Mouse (Mus musculus) forebrain, embryonic 14.5 days (tissue): ENCODE measurements around the gene Irf9. TPM values are rescaled to one million over a fixed set of nuclear protein-coding genes. Genes with fewer than 3 reads are reported as not detected.
A peak's percentile ranks its signal among the peaks of the same experiment; 100 is the strongest.

Experiments used
- ATAC-seq: fragments of 200-750 bp; cut with Nextera tagmentation; 2 replicates; pipeline ENCODE4 v1.8.0; 2017; ENCODE audit warnings: mild to moderate bottlenecking, moderate library complexity
- DNase-seq: peaks from one replicate; pipeline ENCODE4 v3.0.0-alpha.2; 2015; ENCODE audit warnings: low spot score
- H3K27ac ChIP-seq: fragments of 300-500 bp; sonication (generic); 2 replicates; pipeline ENCODE4 v1.5.1; 2014; ENCODE audit warnings: low read depth, mild to moderate bottlenecking, control low read depth, low read length, moderate library complexity
- H3K27me3 ChIP-seq: fragments of 300-500 bp; sonication (generic); replicated peaks from 2 replicates; pipeline ENCODE4 v1.6.1; 2014; ENCODE audit warnings: low read length, control low read depth, mixed read lengths; ENCODE audit not compliant: control insufficient read depth, insufficient read depth
- H3K36me3 ChIP-seq: fragments of 300-500 bp; sonication (generic); 2 replicates; pipeline ENCODE4 v1.6.1; 2014; ENCODE audit warnings: low read length, control low read depth; ENCODE audit not compliant: control insufficient read depth, insufficient read depth
- H3K4me1 ChIP-seq: fragments of 300-500 bp; sonication (generic); 2 replicates; pipeline ENCODE4 v1.6.1; 2014; ENCODE audit warnings: antibody characterized with exemption, low read length, control low read depth; ENCODE audit not compliant: control insufficient read depth, insufficient read depth
- H3K4me2 ChIP-seq: fragments of 300-500 bp; sonication (generic); 2 replicates; pipeline ENCODE4 v1.6.1; 2014; ENCODE audit warnings: mild to moderate bottlenecking, control low read depth, low read length
- H3K4me3 ChIP-seq: fragments of 300-500 bp; sonication (generic); 2 replicates; pipeline ENCODE4 v1.5.1; 2014; ENCODE audit warnings: low read depth, low read length, control low read depth
- H3K9ac ChIP-seq: fragments of 300-500 bp; sonication (generic); 2 replicates; pipeline ENCODE4 v1.6.1; 2014; ENCODE audit warnings: mild to moderate bottlenecking, low read length, control low read depth, moderate library complexity
- H3K9me3 ChIP-seq: fragments of 300-500 bp; sonication (generic); replicated peaks from 2 replicates; pipeline ENCODE4 v1.6.1; 2016; ENCODE audit warnings: low read length, control low read depth, mixed read lengths; ENCODE audit not compliant: control insufficient read depth
- WGBS: fragments of 180-500 bp; shearing (Covaris S2); extraction: QIAGEN DNeasy Blood & Tissue Kit; methylation state at CpG from one replicate; pipeline ENCODE4 v1.1.7; 2014; 5-methylcytosine and 5-hydroxymethylcytosine counted together
- polyA plus RNA-seq: library from polyadenylated mRNA; unstranded; fragments of >200 nt; fragmentation: Nextera tagmentation; extraction: Ambion mirVana; gene quantifications from 2 replicates; pipeline ENCODE4 v1.2.1, GENCODE M21; 2014

Gene Irf9
- polyA plus RNA-seq, 1 experiment from 2014 or later, result 6.3 TPM

DNA sequence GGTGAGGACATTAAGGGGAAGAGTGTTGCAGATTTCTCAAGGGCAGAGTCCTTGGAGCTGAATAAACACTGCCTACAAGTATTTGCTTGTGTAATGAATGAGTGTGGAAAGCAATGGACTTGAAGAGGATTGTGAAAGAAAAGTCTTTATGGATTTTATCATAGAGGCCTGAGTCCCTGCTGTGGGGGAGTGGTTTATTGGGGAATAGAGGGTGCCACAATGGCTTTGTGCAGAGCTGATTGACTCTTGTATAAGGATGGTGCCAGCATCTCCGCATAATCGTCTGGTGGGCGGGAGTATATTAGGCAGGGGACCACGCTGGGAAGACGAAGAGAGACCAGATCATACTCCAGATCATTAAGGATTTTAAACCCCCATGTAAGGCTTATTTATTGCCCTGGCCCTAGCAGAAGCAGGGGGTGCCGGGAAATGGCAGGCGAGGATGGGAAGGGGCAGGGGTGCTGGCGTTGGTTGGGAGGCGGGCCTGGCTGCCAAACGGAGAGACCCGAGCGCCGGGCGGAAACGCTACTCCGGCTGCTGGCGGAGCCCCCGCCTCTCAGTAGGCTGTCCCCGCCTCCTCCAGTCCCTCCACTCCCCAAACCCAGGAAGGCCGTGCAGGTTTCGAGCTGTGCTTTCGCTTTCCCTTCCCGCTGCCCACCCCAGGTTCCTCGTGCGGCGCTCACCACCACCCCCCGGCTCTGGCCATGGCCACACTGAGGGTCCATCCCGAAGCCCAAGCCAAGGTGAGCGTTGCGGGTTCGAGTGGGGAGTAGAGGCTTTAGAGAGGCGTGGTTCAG, 25.3 kb upstream of the Irf9 start, which contains the start of gene Psme1:
Gene Psme1, plus strand, starts transcription at position 253 of the 797 bp plus-strand sequence.
- under 1% methylated on average over 20 of the region's 32 CpGs for WGBS
- Histone ChIP-seq H3K27ac (peak within 1 kb of the TSS; percentile 88), H3K4me1 (peaks cover 6% of the 10 kb centered on the region; the same call in 1 of the 2 replicates), H3K27me3 (no peaks in the 10 kb centered on the region), H3K9me3 (no peaks in the 10 kb centered on the region), H3K9ac (peak within 1 kb of the TSS; percentile 94), H3K36me3 (peaks cover 9% of the 10 kb centered on the region), H3K4me2 (peak within 1 kb of the TSS; percentile 89), H3K4me3 (peak within 1 kb of the TSS; percentile 65)
- DNase-seq, result peak; percentile 92
- ATAC-seq, result peak; percentile 95

DNA sequence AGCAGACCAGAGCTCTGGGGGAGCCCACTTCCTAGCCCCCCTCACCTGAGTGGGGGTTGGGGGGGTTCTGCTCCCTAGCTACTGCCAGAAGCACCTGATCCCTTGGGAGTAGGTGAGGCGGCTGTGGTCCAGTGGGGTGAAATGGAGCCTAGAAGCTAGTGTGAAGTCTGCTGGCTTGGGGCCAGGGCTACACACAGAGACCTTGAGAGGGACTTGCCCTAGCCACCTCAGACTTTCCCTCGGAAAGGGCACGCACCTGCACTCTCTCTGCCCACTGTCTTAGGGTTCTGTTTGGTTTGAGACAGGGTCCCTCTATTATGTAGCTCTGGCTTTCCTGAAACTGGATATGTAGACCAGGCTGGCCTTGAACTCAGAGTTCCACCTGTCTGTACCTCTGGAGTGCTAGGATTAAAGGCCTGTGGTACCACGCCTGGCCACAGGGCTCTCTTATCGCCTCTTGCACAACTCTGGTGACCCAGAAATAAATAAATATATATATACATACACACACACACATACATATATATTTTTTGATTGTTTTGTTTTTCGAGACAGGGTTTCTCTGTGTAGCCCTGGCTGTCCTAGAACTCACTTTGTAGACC, 24.6 kb upstream of the Irf9 start:
- peak overlapping the region; percentile 89 for H3K4me2 ChIP-seq
- ATAC-seq, result no peak
- peak overlapping the region; percentile 65 for H3K4me3 ChIP-seq
- H3K9ac ChIP-seq, result peak overlapping the region; percentile 94
- peaks cover 6% of the 10 kb centered on the region; the same call in 1 of the 2 replicates for H3K4me1 ChIP-seq
- no peaks in the 10 kb centered on the region for H3K27me3 ChIP-seq
- peaks cover 9% of the 10 kb centered on the region for H3K36me3 ChIP-seq
- peak; percentile 55 for DNase-seq
- no peaks in the 10 kb centered on the region for H3K9me3 ChIP-seq
- peak overlapping the region; percentile 88 for H3K27ac ChIP-seq
- 29% methylated on average over 6 of the region's 6 CpGs for WGBS

- no peak overlapping the region for H3K4me2 ChIP-seq
- H3K27me3 ChIP-seq, result no peaks in the 10 kb centered on the region
- 88% methylated on average over 23 of the region's 23 CpGs for WGBS
Observed at GRCm38 (mm10) chr14:55579511-55580496, 23.6 kb upstream of the Irf9 start.

GRCm38 (mm10) chr14:55580731-55581130, 22.6 kb upstream of the Irf9 start:
- Histone ChIP-seq H3K27ac (no peak overlapping the region), H3K4me2 (no peak overlapping the region), H3K9me3 (no peaks in the 10 kb centered on the region), H3K4me1 (peaks cover 6% of the 10 kb centered on the region; the same call in 1 of the 2 replicates), H3K27me3 (no peaks in the 10 kb centered on the region), H3K36me3 (peaks cover 9% of the 10 kb centered on the region), H3K4me3 (no peak overlapping the region), H3K9ac (no peak overlapping the region)
- 93% methylated on average over 16 of the region's 16 CpGs for WGBS
- ATAC-seq (no peak), DNase-seq (no peak)

More at GRCm38 (mm10) chr14:55579511-55580496, 23.6 kb upstream of the Irf9 start:
- H3K9me3 ChIP-seq, result no peaks in the 10 kb centered on the region
- H3K36me3 ChIP-seq, result peaks cover 9% of the 10 kb centered on the region
- H3K4me3 ChIP-seq, result no peak overlapping the region
- ATAC-seq, result no peak
- H3K4me1 ChIP-seq, result peaks cover 6% of the 10 kb centered on the region; the same call in 1 of the 2 replicates
- DNase-seq, result no peak
- no peak overlapping the region for H3K27ac ChIP-seq
- no peak overlapping the region for H3K9ac ChIP-seq

DNA sequence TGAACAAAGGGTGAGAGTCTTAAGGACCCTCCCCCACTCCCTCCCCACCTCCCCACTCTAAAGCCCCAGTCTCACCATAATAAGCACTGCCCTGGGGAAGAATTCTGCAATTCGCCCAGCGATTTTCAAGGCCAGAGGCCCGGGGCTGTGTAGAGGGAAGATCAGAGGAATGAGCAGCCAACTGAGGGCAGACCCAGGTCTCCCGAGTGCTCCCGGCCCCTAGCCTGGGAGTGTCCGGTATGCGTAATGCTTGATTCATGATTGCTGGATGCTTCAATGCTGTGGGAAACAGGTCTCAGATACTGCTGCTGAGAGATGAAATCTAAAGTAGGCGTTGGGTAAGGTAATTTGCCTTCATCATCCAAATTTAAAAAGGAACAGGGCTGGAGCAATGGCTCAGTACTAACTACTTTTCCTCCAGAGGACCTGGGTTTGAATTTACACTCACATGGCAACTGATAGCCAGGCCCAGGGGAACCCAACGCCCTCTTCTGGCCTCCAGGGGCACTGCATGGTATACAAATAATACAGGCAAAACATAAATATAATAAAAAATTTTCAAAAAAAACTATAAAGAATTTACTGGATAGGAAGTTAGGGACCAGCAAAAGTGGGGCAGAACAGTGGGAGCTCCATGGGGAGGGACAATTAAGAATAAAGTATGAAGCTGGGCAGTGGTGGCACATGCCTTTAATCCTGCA, 21.2 kb upstream of the Irf9 start:
- no peak overlapping the region for H3K4me3 ChIP-seq
- peaks cover 9% of the 10 kb centered on the region for H3K36me3 ChIP-seq
- H3K4me1 ChIP-seq, result peaks cover 6% of the 10 kb centered on the region; the same call in 1 of the 2 replicates
- H3K27ac ChIP-seq, result no peak overlapping the region
- H3K9ac ChIP-seq, result no peak overlapping the region
- H3K27me3 ChIP-seq, result no peaks in the 10 kb centered on the region
- H3K9me3 ChIP-seq, result no peaks in the 10 kb centered on the region
- no peak overlapping the region for H3K4me2 ChIP-seq
- ATAC-seq, result no peak
- 73% methylated on average over 9 of the region's 9 CpGs for WGBS
- no peak for DNase-seq

DNA sequence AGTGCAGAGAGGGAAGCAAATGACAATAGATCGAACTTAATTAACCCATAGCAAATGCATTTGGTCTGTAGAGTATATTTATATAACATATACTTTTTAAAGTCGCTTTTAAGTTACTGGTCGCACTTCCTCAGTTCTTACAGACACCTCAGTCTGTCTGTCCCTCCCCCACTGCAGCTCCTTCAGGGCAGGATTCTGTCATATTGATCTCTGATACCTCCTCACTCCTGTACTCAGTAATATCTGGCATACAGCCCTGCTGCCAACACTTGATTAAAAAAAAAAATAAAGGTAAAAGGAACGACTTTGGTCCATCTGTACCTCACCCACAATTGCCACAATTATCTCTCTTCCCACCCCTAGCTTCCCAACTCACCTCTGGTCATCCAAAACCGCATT, 19.1 kb upstream of the Irf9 start:
- no peak for ATAC-seq
- WGBS, result 32% methylated on average over 5 of the region's 5 CpGs
- H3K36me3 ChIP-seq, result peaks cover 15% of the 10 kb centered on the region

DNA sequence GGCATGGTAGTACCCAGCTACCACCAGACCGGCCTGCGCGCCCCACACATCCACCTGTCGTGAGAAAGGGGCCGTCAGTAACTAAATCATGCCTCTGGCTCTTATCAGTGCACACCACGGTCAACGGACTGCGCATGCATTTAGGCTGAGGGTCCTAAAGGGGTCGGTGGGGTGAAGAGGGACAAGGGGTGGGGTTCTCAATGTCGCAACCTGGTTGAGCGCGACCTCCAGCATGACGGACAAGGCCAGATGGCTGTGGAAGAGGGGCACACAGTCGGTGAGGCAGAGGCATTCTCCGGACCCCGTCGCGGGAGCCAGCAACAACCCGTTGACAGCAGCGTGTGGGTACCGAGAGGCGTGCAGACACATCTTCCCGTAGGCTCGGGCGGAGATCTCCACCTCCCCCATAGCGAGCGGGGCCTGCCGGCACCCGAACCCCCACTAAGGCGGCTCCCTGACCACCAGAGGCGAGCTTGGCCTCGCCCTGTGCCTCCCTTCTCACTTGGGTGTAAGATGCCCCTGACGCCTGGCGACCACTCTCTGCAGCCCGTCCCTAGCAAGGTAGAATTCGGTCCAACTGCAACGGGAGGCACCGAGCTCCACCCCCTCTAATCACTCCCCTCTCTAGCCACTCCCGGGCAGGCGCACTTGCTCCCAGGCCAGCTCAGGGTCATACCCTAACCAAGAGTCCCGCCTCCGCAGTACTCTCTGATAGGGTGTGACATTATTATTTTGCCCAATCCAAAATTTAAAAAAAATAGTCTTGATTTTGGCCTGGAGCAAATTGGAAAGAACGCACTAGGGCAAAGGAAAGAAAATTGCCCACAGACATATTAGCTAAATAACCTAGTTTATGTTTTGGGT, 18.4 kb upstream of the Irf9 start, which contains the start of gene Emc9:
Gene Emc9, minus strand, starts transcription at position 601 of the 864 bp plus-strand sequence.
- ATAC-seq (peak; percentile 56), DNase-seq (peak; percentile 25)
- Histone ChIP-seq H3K4me1 (peaks cover 2% of the 10 kb centered on the region; the same call in 1 of the 2 replicates), H3K36me3 (peaks cover 15% of the 10 kb centered on the region), H3K4me2 (peak within 1 kb of the TSS; percentile 67), H3K9ac (peak within 1 kb of the TSS; percentile 67), H3K9me3 (no peaks in the 10 kb centered on the region), H3K27ac (no peak within 1 kb of the TSS), H3K27me3 (no peaks in the 10 kb centered on the region), H3K4me3 (peak within 1 kb of the TSS; percentile 39)
- 2% methylated on average over 43 of the region's 43 CpGs for WGBS

More for the DNA sequence above, 19.1 kb upstream of the Irf9 start:
- H3K9me3 ChIP-seq, result no peaks in the 10 kb centered on the region
- no peak for DNase-seq
- no peak overlapping the region for H3K27ac ChIP-seq
- H3K4me3 ChIP-seq, result peak overlapping the region; percentile 39
- H3K9ac ChIP-seq, result peak overlapping the region; percentile 67
- H3K4me2 ChIP-seq, result peak overlapping the region; percentile 67
- no peaks in the 10 kb centered on the region for H3K4me1 ChIP-seq
- H3K27me3 ChIP-seq, result no peaks in the 10 kb centered on the region
